Mouse (Mus musculus): Measurements from ENCODE around the gene Suclg2.

DNA sequence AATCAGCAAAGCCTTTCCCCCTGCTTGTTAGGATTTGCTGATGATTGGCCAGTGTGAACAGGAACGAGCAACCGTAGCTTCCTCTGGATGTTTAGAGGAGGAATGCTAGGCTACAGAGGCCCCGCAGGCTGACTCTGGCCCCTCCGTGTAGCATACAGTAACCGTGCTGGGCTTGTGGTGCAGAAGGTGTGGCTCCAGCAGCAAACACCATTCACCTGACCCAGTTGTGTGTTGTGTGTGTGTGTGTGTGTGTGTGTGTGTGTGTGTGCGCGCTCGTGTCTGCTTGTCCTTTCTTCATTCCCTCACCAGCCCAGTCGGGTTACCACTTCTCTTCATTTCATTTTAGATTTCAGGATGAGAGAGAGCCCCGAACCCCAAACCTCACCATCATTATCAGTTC, 203.9 kb downstream of the Suclg2 start:
- TF ChIP-seq CTCF (IDR thresholded peaks at IDR 0.05; ENCODE audit: low read depth) (no peak), EP300 (IDR thresholded peaks at IDR 0.05; ENCODE audit: low read depth) (no peak)

Data from heart, postnatal 0 days (tissue).